Mouse (Mus musculus): ENCODE results near the gene Spats2l.

Spats2l gene

GRCm38 (mm10) chr1:57889803-57890202, 115.8 kb downstream of the Spats2l start:
- no peak for DNase-seq (ENCODE audit: low spot score in 2 of 2)

DNA sequence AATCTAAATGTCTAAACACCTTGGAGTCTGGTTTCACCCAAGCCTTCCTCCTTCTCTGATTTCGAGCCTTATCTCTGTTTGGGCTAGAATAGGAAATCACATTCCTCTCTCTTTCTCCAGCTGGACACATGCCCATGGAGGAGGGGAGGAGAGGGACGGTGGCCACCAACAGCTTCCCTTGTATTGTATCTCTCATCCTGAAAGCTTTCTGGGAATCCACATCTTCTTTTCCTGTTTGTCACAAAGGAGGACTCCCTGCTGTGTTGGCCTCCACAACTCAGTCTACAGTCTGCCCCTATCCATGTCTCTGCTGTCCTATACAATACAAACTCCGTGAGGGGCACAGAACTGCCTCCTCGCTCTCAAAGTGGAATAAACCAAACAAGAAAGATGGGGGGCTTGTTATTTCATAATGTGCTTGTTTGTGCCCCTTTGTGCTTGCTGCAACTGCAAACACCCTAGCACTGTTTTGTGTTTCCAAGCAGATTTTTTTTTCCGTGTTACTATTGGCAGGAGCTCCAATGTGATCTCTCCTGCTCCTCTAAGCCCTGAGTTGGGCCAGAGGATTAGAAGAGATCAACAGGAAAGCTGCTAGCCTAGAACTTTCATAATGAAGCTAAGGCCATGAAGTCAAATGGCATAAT, 116.4 kb downstream of the Spats2l start:
- DNase-seq (ENCODE audit: low spot score in 2 of 2), result no peak

DNA sequence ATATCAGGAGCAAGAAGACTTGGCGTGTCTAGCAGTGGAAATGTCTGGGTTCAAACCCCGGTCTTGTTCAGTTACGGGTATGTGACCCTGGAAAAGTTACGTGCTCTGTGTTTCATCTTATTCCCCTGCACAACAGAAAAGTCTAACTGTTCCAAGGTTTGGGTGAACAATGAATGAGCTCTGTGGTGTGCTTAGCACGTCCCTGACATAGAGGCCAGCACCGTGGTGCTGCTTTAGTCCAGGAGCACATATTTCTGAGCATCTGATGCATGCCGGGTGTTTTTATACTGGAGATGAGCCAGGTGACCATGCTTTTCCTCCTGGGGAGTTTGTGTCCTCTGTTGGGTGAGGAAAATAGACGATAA, 116.9 kb downstream of the Spats2l start:
- no peak for DNase-seq (ENCODE audit: low spot score in 2 of 2)

- DNase-seq (ENCODE audit: low spot score in 2 of 2), result no peak
These were observed 127.5 kb downstream of the Spats2l start for GRCm38 (mm10) chr1:57901494-57901893.

DNA sequence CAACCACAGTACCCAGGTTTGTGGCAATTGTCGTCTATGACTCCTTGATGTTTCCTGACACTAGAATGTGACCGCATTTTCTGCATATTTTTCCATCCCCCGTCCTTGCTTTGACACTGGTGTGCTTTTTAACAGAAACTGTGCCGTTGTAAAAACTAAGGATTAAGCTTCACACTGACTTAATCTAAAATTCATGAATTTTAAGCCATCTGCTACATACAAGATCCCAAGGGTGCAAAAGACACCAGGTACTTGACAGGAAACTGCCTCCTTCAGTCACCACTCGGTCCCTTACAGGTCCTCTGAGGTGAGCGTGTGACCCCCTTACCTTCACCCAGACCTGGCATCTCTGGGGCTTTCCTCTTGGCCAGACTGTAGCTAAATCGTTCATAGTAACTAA, 129.8 kb downstream of the Spats2l start:
- DNase-seq (ENCODE audit: low spot score in 2 of 2), result no peak

GRCm38 (mm10) chr1:57905912-57906311, 131.9 kb downstream of the Spats2l start:
- DNase-seq (ENCODE audit: low spot score in 2 of 2), result no peak

DNA sequence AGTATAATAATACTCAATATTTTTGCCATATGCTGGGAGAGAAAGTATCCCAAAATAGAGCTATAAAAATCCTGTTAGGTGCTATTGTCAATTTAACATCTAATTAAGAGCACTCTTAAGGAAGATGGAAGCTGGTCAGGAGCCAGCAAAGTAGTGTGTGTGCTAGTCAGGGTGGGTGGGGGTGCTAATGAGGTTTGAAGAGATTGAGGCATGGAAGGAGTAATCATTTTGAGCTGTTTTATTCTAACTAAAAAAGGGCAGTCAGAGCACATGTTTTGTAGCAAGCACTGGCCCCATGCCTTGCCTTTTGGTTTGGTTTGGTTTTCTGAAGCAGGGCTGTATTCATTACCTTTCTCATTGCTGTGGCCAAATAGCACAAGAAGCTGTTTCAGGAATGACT, 132.3 kb downstream of the Spats2l start:
- no peak for DNase-seq (ENCODE audit: low spot score in 2 of 2)

DNA sequence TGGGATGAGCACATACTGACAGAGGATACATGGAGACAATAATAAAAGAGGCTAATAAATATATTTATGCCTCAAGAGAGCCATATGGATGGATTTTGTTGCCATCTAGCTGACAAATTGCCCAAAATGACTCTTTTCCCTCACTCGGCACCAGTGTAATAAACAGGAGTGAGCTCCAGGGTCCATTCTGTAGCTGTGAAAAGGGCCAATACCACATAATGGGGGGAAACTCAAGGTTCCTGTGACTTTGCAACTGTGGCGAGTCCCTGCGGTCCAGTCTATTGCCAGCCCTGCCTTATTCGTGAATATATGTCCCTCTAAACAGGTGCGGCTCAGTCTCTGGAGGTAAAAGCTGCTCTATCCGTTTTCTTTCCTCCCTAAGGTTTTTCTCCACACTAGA, 137.6 kb downstream of the Spats2l start:
- DNase-seq (ENCODE audit: low spot score in 2 of 2), result no peak

DNA sequence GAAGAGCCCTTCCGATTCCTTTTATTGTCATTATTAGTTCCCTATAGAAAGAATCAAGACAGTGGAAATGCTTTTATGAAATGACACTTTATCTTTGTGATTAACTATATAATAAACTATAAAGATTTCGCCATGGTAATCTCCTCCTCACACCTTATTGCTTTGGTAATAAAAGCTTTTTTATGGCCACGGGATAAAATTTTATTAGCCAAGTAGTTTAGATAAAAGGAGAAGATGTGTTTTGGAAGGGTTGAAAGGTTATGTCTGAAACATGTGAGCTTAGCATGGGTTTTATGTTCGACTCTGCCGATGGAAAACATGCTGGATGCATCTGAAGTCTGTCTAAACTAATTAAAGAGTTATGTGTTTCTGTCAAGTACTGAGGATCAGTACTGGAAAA, 143.4 kb downstream of the Spats2l start:
- no peak for DNase-seq (ENCODE audit: low spot score in 2 of 2)

DNA sequence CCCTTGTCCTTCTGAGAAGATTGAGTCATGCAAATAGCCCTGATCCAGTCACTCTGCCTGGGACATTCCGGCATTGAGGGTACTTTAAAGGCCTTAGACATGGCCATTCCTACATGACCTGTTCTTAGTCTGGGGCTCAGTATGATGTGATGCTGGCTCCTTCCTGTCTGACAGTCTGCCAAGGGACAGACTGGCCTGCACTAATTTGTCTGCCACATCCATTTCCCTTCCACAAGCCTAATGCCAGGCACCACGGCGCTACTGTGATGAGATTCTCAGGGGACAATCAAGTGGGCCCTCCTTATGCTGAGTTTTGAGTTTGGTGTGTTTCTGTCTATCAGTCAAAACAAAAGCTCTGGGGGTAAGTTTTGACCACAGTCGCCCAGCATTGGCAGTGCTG, 144.6 kb downstream of the Spats2l start:
- DNase-seq (ENCODE audit: low spot score in 2 of 2), result no peak

DNA sequence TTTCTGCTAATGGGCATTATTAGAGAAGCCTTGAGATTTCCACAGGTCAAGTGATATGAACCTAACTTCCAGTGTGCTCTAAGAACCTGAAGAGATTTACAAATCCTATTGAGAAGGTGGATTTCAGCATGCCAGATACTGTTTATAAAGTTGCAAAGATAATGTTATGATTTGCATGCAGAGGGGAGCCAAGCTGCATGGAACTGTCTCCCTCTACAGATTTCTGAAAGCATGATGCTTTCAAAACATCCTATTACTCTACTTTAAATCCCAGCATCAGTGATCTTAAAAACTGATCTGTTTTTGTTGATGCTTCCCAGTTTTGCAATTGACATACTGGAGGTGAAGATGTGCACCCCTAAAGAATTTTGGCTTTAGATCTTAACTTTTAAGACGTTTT, 160.3 kb downstream of the Spats2l start:
- DNase-seq (ENCODE audit: low spot score in 2 of 2), result no peak

GRCm38 (mm10) chr1:57940691-57941090, 166.7 kb downstream of the Spats2l start:
- DNase-seq (ENCODE audit: low spot score in 2 of 2), result no peak

DNA sequence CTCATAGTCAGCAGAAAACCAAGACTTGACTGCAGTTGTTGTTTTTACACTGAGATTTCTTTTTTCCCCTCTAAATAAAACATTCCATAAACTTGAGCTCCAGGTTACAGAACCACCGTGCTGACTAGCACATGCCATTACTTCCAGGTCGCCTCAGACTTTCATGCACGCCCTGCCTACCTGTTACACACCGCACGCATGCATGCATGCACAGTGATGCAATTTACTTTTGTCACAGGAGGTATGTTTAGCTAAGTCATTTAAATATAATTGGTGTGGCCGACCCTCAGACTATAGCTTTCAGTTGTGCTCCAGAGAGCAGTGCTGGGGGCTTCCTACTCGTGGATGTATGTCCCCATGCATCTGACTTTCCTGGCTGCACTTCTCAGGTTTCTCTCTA, 167.1 kb downstream of the Spats2l start:
- no peak for DNase-seq (ENCODE audit: low spot score in 2 of 2)

DNA sequence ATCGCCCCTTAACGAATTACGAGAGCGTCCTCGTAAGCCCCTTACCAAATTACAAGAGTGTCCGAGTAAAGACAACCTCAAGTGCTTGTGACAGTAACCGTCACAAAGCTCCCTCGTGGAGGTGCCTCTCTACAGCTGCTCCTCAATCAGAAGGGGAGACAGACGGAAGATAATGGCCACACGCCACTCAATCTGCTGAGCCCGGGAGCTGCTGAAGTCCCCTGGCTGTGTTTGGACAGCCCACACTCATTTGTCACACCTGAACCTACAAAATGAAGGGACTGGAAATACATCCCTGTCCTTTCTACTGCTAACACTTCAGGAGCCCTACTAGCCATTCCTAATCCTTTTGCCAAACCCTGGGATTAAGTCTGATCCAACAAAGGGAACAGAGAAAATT, 167.8 kb downstream of the Spats2l start:
- DNase-seq (ENCODE audit: low spot score in 2 of 2), result no peak

GRCm38 (mm10) chr1:57942215-57942614, 168.3 kb downstream of the Spats2l start:
- no peak for DNase-seq (ENCODE audit: low spot score in 2 of 2)

- DNase-seq (ENCODE audit: low spot score in 2 of 2), result no peak
These were observed 173.8 kb downstream of the Spats2l start for GRCm38 (mm10) chr1:57947552-57948347.

GRCm38 (mm10) chr1:57949195-57949594, 175.2 kb downstream of the Spats2l start:
- no peak for DNase-seq (ENCODE audit: low spot score in 2 of 2)

DNA sequence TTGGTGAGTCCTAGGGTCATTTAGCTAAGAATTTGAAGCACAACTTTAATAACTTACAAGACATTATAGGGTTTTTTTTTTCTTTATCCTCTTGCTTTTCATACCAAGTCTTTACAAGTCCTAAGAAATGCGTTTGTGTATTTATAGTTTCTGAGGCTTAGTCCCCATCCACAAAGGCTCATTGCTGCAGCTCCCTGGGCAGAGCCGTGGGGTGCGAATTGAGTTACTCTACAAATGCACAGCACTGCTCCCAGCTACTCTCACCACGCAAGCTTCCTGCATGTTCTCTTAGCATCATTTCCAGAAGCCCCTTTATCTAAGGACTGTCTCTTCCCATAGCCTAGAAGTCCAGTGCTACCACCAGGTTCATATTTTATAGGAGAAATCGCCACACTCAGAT, 175.8 kb downstream of the Spats2l start:
- DNase-seq (ENCODE audit: low spot score in 2 of 2), result no peak

- DNase-seq (ENCODE audit: low spot score in 2 of 2), result no peak
These were observed 178.5 kb downstream of the Spats2l start for GRCm38 (mm10) chr1:57952509-57952908.

DNA sequence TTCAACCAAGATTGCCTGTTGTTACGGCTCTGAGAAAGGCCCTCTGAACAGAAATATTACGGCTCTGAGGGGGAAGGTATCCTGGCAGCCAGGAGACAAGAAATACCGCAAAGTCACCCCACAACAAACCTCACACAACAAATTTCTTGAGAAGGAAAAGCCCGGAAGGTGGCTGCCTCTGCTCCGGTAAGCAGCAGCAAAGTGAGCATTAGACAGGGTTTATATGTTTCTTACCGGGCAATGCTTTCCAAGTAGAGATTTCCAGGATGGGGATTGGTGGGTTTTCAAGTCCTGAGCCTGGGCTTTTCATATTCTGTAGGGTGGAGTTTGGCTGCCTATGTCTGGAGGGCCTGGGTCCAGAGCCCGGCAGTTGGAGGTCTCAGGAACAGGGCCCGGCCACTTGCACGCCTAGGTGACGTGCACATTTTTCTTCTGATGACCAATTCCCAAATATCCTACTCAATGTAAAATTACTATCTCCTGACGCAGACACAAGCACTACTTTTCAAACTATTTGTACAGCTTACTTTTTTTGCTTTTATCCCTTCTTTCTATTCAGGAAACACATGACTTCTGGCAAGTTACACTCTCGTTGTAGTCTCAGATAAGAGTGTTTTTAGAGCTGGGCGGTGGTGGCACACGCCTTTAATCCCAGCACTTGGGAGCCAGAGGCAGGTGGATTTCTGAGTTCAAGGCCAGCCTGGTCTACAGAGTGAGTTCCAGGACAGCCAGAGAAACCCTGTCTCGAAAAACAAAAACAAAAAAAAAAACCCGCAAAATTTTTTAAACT, 179.8 kb downstream of the Spats2l start:
- no peak for DNase-seq (ENCODE audit: low spot score in 2 of 2)

- DNase-seq (ENCODE audit: low spot score in 2 of 2), result no peak
These were observed 180.4 kb downstream of the Spats2l start for GRCm38 (mm10) chr1:57954376-57954765.

GRCm38 (mm10) chr1:57955774-57956173, 181.8 kb downstream of the Spats2l start:
- DNase-seq (ENCODE audit: low spot score in 2 of 2), result no peak

All from frontal cortex, postnatal 25 days (tissue).